Mouse (Mus musculus) embryonic fibroblast, embryonic 13.5 days (primary cell): ENCODE results near the gene Tubg1. TPM values are rescaled to one million over a fixed set of nuclear protein-coding genes. Genes with fewer than 3 reads are reported as not detected.

Experiments
- H3K27ac ChIP-seq: 2 replicates; pipeline ENCODE4 v1.5.1; 2012; ENCODE audit warnings: low read length, control low read depth, inconsistent platforms; ENCODE audit not compliant: insufficient read depth
- H3K4me1 ChIP-seq: 2 replicates; pipeline ENCODE4 v1.6.1; 2011; ENCODE audit warnings: low read length; ENCODE audit not compliant: control insufficient read depth, insufficient read depth
- H3K4me3 ChIP-seq: 2 replicates; pipeline ENCODE4 v1.5.1; 2011; ENCODE audit warnings: mild to moderate bottlenecking, control low read depth, low read length; ENCODE audit not compliant: insufficient read depth
- CTCF ChIP-seq: IDR thresholded peaks from 2 replicates; pipeline ENCODE4 v1.5.1; 2011; ENCODE audit warnings: mild to moderate bottlenecking, control low read depth, low read length, moderate library complexity, borderline replicate concordance; ENCODE audit not compliant: insufficient read depth
- POLR2A ChIP-seq: IDR thresholded peaks from 2 replicates; pipeline ENCODE4 v1.6.1; 2011; ENCODE audit warnings: low read depth, mild to moderate bottlenecking, control low read depth, low read length, moderate library complexity
- polyA plus RNA-seq: library from polyadenylated mRNA; stranded (reverse); fragments of >200 nt; gene quantifications from 2 replicates; pipeline ENCODE4 v1.2.4, GENCODE M21; 2011; ENCODE audit warnings: low read depth; ENCODE audit not compliant: missing spikeins, insufficient read length

Gene Tubg1
- polyA plus RNA-seq, 1 experiment = 36.2 TPM

GRCm38 (mm10) chr11:101083083-101083697 lies 36.5 kb upstream of the Tubg1 start:
- Histone ChIP-seq H3K27ac (peak overlapping the region; percentile 85; the same call in 1 of the 2 replicates), H3K4me1 (peaks cover 13% of the 10 kb centered on the region), H3K4me3 (peak overlapping the region; percentile 85)
- peak; percentile 22; the same call in 1 of the 2 replicates for TF ChIP-seq POLR2A
- no peak for TF ChIP-seq CTCF

- Histone ChIP-seq H3K27ac (no peak overlapping the region), H3K4me1 (peaks cover 14% of the 10 kb centered on the region), H3K4me3 (no peak overlapping the region)
- no peak for TF ChIP-seq CTCF
- TF ChIP-seq POLR2A = no peak
Observed at GRCm38 (mm10) chr11:101084246-101084645, 35.5 kb upstream of the Tubg1 start.

GRCm38 (mm10) chr11:101084811-101085210 lies 34.9 kb upstream of the Tubg1 start:
- no peak for TF ChIP-seq CTCF
- TF ChIP-seq POLR2A = no peak
- Histone ChIP-seq H3K4me1 (peaks cover 14% of the 10 kb centered on the region), H3K4me3 (no peak overlapping the region), H3K27ac (no peak overlapping the region)

- Histone ChIP-seq H3K4me3 (no peak overlapping the region), H3K27ac (no peak overlapping the region), H3K4me1 (peaks cover 14% of the 10 kb centered on the region)
- TF ChIP-seq POLR2A = no peak
- TF ChIP-seq CTCF = no peak
Observed at GRCm38 (mm10) chr11:101085617-101086322, 34.0 kb upstream of the Tubg1 start.

- no peak overlapping the region for H3K27ac ChIP-seq
- TF ChIP-seq POLR2A = no peak
- no peak overlapping the region for H3K4me3 ChIP-seq
- peaks cover 14% of the 10 kb centered on the region for H3K4me1 ChIP-seq
Observed at GRCm38 (mm10) chr11:101086323-101086674, 33.4 kb upstream of the Tubg1 start.

- H3K4me1 ChIP-seq = peaks cover 14% of the 10 kb centered on the region
- peak within 1 kb of the TSS; percentile 42; the same call in 1 of the 2 replicates for H3K27ac ChIP-seq
- H3K4me3 ChIP-seq = peak within 1 kb of the TSS; percentile 70
- TF ChIP-seq CTCF = no peak
- TF ChIP-seq POLR2A = peak; percentile 80
Observed at GRCm38 (mm10) chr11:101086756-101087681, 32.7 kb upstream of the Tubg1 start, which contains the start of gene Mlx. TSS of gene Mlx (plus strand) at chr11:101087277.

- peak overlapping the region; percentile 70 for H3K4me3 ChIP-seq
- TF ChIP-seq POLR2A = no peak
- H3K27ac ChIP-seq = no peak overlapping the region
- peaks cover 14% of the 10 kb centered on the region for H3K4me1 ChIP-seq
Observed at GRCm38 (mm10) chr11:101087682-101088055, 32.1 kb upstream of the Tubg1 start.

GRCm38 (mm10) chr11:101089931-101090330 lies 29.8 kb upstream of the Tubg1 start:
- TF ChIP-seq CTCF = no peak
- TF ChIP-seq POLR2A = no peak
- H3K4me1 ChIP-seq = peaks cover 14% of the 10 kb centered on the region
- no peak overlapping the region for H3K27ac ChIP-seq
- H3K4me3 ChIP-seq = no peak overlapping the region

- H3K27ac ChIP-seq = no peak overlapping the region
- TF ChIP-seq CTCF (no peak), POLR2A (no peak)
- H3K4me3 ChIP-seq = peak overlapping the region; percentile 52
- no peaks in the 10 kb centered on the region; the same call in 1 of the 2 replicates for H3K4me1 ChIP-seq
Observed at GRCm38 (mm10) chr11:101094930-101095313, 24.8 kb upstream of the Tubg1 start.

GRCm38 (mm10) chr11:101095314-101096024 lies 24.3 kb upstream of the Tubg1 start, which contains the start of gene Psmc3ip:
TSS of gene Psmc3ip (minus strand) at chr11:101095436.
- H3K4me1 ChIP-seq = no peaks in the 10 kb centered on the region; the same call in 1 of the 2 replicates
- peak within 1 kb of the TSS; percentile 60 for H3K27ac ChIP-seq
- H3K4me3 ChIP-seq = peak within 1 kb of the TSS; percentile 66
- peak; percentile 68; the same call in 1 of the 2 replicates for TF ChIP-seq CTCF
- TF ChIP-seq POLR2A = peak; percentile 58
